Mouse (Mus musculus) kidney, adult 2 months (tissue): ENCODE results near the gene Acvr1b.

Experiments used
- CTCF ChIP-seq: fragments of 200-500 bp; conservative IDR thresholded peaks from 2 replicates; pipeline ENCODE4 v1.5.1; 2011; ENCODE audit warnings: low read depth, mild to moderate bottlenecking, control low read depth, low read length, moderate library complexity, mixed read lengths; ENCODE audit not compliant: insufficient read depth, insufficient read length
- POLR2A ChIP-seq: fragments of 200-500 bp; IDR thresholded peaks from one replicate; pipeline ENCODE4 v1.6.1; 2011; ENCODE audit warnings: low read depth, low read length, control low read depth

DNA sequence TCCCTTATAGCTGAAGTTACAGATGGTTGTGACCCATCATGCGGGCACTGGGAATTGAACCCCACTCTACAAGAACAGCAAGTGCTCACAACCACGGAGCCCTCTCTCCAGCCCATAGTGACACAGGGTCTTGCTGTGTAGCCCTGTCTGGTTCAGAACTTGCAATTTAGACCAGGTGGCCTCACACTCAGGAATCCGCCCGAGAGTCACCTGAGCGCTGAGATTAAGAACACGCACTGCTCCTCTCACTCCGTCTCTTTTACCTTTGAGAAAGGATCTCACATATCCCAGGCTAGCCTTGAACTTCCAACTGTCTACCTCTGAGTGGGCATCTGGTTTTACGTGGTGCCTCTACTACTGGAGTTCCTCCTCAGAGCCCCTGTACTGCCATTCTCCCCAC lies 10.4 kb downstream of the Acvr1b start:
- TF ChIP-seq CTCF, result no peak
- no peak for TF ChIP-seq POLR2A
